Mouse (Mus musculus): ENCODE results near the gene Gm20388. TPM values are rescaled to one million over a fixed set of nuclear protein-coding genes. Genes with fewer than 3 reads are reported as not detected.
A peak's percentile ranks its signal among the peaks of the same experiment; 100 is the strongest.

The Gm20388 gene
- total and polyA plus RNA-seq, 2 experiments from 2014 or later, result 17.3 TPM; not detected in 1

- no peak overlapping the region for H3K9ac ChIP-seq (replicated peaks; ENCODE audit: low read depth, low read length)
Measured at GRCm38 (mm10) chr8:123242107-123242923, 3331.7 kb downstream of the Gm20388 start.

GRCm38 (mm10) chr8:123243053-123243452 is 3332.4 kb downstream of the Gm20388 start:
- TF ChIP-seq EP300 (IDR thresholded peaks at IDR 0.05; ENCODE audit: low read depth) (no peak), CTCF (IDR thresholded peaks at IDR 0.05; ENCODE audit: low read depth) (peak; percentile 5; the same call in 1 of the 2 replicates)
- no peak for ATAC-seq (ENCODE audit: insufficient read depth, low read depth)
- no peak overlapping the region for H3K4me2 ChIP-seq (ENCODE audit: low read depth, low read length)
- H3K27ac ChIP-seq (ENCODE audit: low read depth), result no peak overlapping the region
- no peak overlapping the region for H3K9ac ChIP-seq (replicated peaks; ENCODE audit: low read depth, low read length)
- H3K27me3 ChIP-seq (ENCODE audit: control insufficient read depth, insufficient read depth, low read length), result no peaks in the 10 kb centered on the region
- 68% methylated on average over 11 of the region's 11 CpGs for WGBS
- no peak overlapping the region for H3K4me3 ChIP-seq (ENCODE audit: low read depth, low read length)
- H3K36me3 ChIP-seq (replicated peaks; ENCODE audit: control insufficient read depth, insufficient read depth, low read length), result peaks cover 58% of the 10 kb centered on the region
- H3K4me1 ChIP-seq (ENCODE audit: control insufficient read depth, insufficient read depth), result no peaks in the 10 kb centered on the region
- H3K9me3 ChIP-seq (replicated peaks; ENCODE audit: control insufficient read depth, low read length), result no peaks in the 10 kb centered on the region
- no peak for DNase-seq (ENCODE audit: low spot score)

More at GRCm38 (mm10) chr8:123242107-123242923, 3331.7 kb downstream of the Gm20388 start:
- Histone ChIP-seq H3K4me3 (ENCODE audit: low read depth, low read length) (no peak overlapping the region), H3K27me3 (ENCODE audit: control insufficient read depth, insufficient read depth, low read length) (no peaks in the 10 kb centered on the region), H3K9me3 (replicated peaks; ENCODE audit: control insufficient read depth, low read length) (no peaks in the 10 kb centered on the region), H3K36me3 (replicated peaks; ENCODE audit: control insufficient read depth, insufficient read depth, low read length) (peaks cover 51% of the 10 kb centered on the region), H3K4me2 (ENCODE audit: low read depth, low read length) (no peak overlapping the region), H3K27ac (ENCODE audit: low read depth) (no peak overlapping the region), H3K4me1 (ENCODE audit: control insufficient read depth, insufficient read depth) (no peaks in the 10 kb centered on the region)
- DNase-seq (ENCODE audit: low spot score), result no peak
- no peak for TF ChIP-seq CTCF (IDR thresholded peaks at IDR 0.05; ENCODE audit: low read depth)
- TF ChIP-seq EP300 (IDR thresholded peaks at IDR 0.05; ENCODE audit: low read depth), result no peak
- WGBS, result 80% methylated on average over 7 of the region's 7 CpGs
- no peak for ATAC-seq (ENCODE audit: insufficient read depth, low read depth)

GRCm38 (mm10) chr8:123244382-123244781 is 3333.7 kb downstream of the Gm20388 start:
- WGBS, result 86% methylated on average over 4 of the region's 4 CpGs

GRCm38 (mm10) chr8:123245543-123245942 is 3334.9 kb downstream of the Gm20388 start:
- H3K4me2 ChIP-seq (ENCODE audit: low read depth, low read length), result no peak overlapping the region
- no peaks in the 10 kb centered on the region for H3K27me3 ChIP-seq (ENCODE audit: control insufficient read depth, insufficient read depth, low read length)
- H3K36me3 ChIP-seq (replicated peaks; ENCODE audit: control insufficient read depth, insufficient read depth, low read length), result peaks cover 83% of the 10 kb centered on the region
- no peak overlapping the region for H3K9ac ChIP-seq (replicated peaks; ENCODE audit: low read depth, low read length)
- 72% methylated on average over 12 of the region's 12 CpGs for WGBS
- ATAC-seq (ENCODE audit: insufficient read depth, low read depth) (no peak), DNase-seq (ENCODE audit: low spot score) (no peak)
- no peak overlapping the region for H3K4me3 ChIP-seq (ENCODE audit: low read depth, low read length)
- H3K27ac ChIP-seq (ENCODE audit: low read depth), result no peak overlapping the region
- H3K4me1 ChIP-seq (ENCODE audit: control insufficient read depth, insufficient read depth), result no peaks in the 10 kb centered on the region
- no peaks in the 10 kb centered on the region for H3K9me3 ChIP-seq (replicated peaks; ENCODE audit: control insufficient read depth, low read length)
- TF ChIP-seq CTCF (IDR thresholded peaks at IDR 0.05; ENCODE audit: low read depth), result no peak

More at GRCm38 (mm10) chr8:123244382-123244781, 3333.7 kb downstream of the Gm20388 start:
- TF ChIP-seq EP300 (IDR thresholded peaks at IDR 0.05; ENCODE audit: low read depth) (no peak), CTCF (IDR thresholded peaks at IDR 0.05; ENCODE audit: low read depth) (no peak)
- ATAC-seq (ENCODE audit: insufficient read depth, low read depth), result no peak
- H3K4me1 ChIP-seq (ENCODE audit: control insufficient read depth, insufficient read depth), result no peaks in the 10 kb centered on the region
- no peak overlapping the region for H3K4me3 ChIP-seq (ENCODE audit: low read depth, low read length)
- no peak overlapping the region for H3K27ac ChIP-seq (ENCODE audit: low read depth)
- peaks cover 71% of the 10 kb centered on the region for H3K36me3 ChIP-seq (replicated peaks; ENCODE audit: control insufficient read depth, insufficient read depth, low read length)
- no peak for DNase-seq (ENCODE audit: low spot score)
- H3K4me2 ChIP-seq (ENCODE audit: low read depth, low read length), result no peak overlapping the region
- no peak overlapping the region for H3K9ac ChIP-seq (replicated peaks; ENCODE audit: low read depth, low read length)
- no peaks in the 10 kb centered on the region for H3K27me3 ChIP-seq (ENCODE audit: control insufficient read depth, insufficient read depth, low read length)
- no peaks in the 10 kb centered on the region for H3K9me3 ChIP-seq (replicated peaks; ENCODE audit: control insufficient read depth, low read length)

GRCm38 (mm10) chr8:123247748-123248147 is 3337.1 kb downstream of the Gm20388 start:
- H3K36me3 ChIP-seq (replicated peaks; ENCODE audit: control insufficient read depth, insufficient read depth, low read length), result peaks cover 89% of the 10 kb centered on the region
- 91% methylated on average over 6 of the region's 6 CpGs for WGBS
- no peak overlapping the region for H3K27ac ChIP-seq (ENCODE audit: low read depth)
- H3K27me3 ChIP-seq (ENCODE audit: control insufficient read depth, insufficient read depth, low read length), result no peaks in the 10 kb centered on the region
- TF ChIP-seq CTCF (IDR thresholded peaks at IDR 0.05; ENCODE audit: low read depth) (no peak), EP300 (IDR thresholded peaks at IDR 0.05; ENCODE audit: low read depth) (no peak)
- ATAC-seq (ENCODE audit: insufficient read depth, low read depth) (no peak), DNase-seq (ENCODE audit: low spot score) (no peak)
- H3K4me3 ChIP-seq (ENCODE audit: low read depth, low read length), result no peak overlapping the region
- H3K9me3 ChIP-seq (replicated peaks; ENCODE audit: control insufficient read depth, low read length), result no peaks in the 10 kb centered on the region
- no peak overlapping the region for H3K9ac ChIP-seq (replicated peaks; ENCODE audit: low read depth, low read length)
- no peak overlapping the region for H3K4me2 ChIP-seq (ENCODE audit: low read depth, low read length)
- no peaks in the 10 kb centered on the region for H3K4me1 ChIP-seq (ENCODE audit: control insufficient read depth, insufficient read depth)
